Mouse (Mus musculus) CH12.LX (cell line): ENCODE results near the gene Slc43a2. TPM values are rescaled to one million over a fixed set of nuclear protein-coding genes. Genes with fewer than 3 reads are reported as not detected.

Experiments
- DNase-seq: peaks from one replicate; pipeline ENCODE4 v3.0.0-alpha.2; 2013; ENCODE audit errors: extremely low read depth
- H3K27ac ChIP-seq: 2 replicates; pipeline ENCODE4 v1.5.1; 2012; ENCODE audit warnings: low read depth, mild to moderate bottlenecking, control low read depth, moderate library complexity; ENCODE audit not compliant: insufficient read depth
- H3K27me3 ChIP-seq: replicated peaks from 2 replicates; pipeline ENCODE3; 2012; ENCODE audit warnings: inconsistent platforms
- H3K36me3 ChIP-seq, 2 experiments: replicated peaks in 1 of 2; 2 replicates each; pipeline versions ENCODE3 to v1.6.1; 2012; ENCODE audit warnings: inconsistent platforms in 1 of 2, low read length in 1 of 2, mild to moderate bottlenecking in 1 of 2, mixed read lengths in 1 of 2, moderate library complexity in 1 of 2; ENCODE audit not compliant: control insufficient read depth in 1 of 2, insufficient read depth in 1 of 2
- H3K4me1 ChIP-seq, 2 experiments: 2 replicates each; pipeline ENCODE4 v1.6.1; 2012; ENCODE audit warnings: inconsistent platforms in 1 of 2, moderate library complexity in 1 of 2; ENCODE audit not compliant: insufficient read depth in 2 of 2, control insufficient read depth in 1 of 2
- H3K4me2 ChIP-seq: 2 replicates; pipeline ENCODE4 v1.6.1; 2012; ENCODE audit warnings: low read depth, mild to moderate bottlenecking, control low read depth; ENCODE audit not compliant: poor library complexity, insufficient read depth, severe bottlenecking
- H3K4me3 ChIP-seq, 3 experiments: fragments of 150-350 bp in 1 of 3; sonication (generic) in 1 of 3; replicated peaks in 1 of 3; 2 replicates each; pipeline versions ENCODE3 to v1.5.1; 2011 to 2012; ENCODE audit warnings: low read depth in 2 of 3, low read length in 2 of 3, mild to moderate bottlenecking in 2 of 3, moderate library complexity in 2 of 3, control low read depth in 1 of 3, improper control_type of control experiment in 1 of 3, inconsistent platforms in 1 of 3, mixed read lengths in 1 of 3; ENCODE audit not compliant: poor library complexity in 1 of 3
- H3K79me2 ChIP-seq: replicated peaks from 2 replicates; pipeline ENCODE4 v1.6.1; 2012; ENCODE audit warnings: mild to moderate bottlenecking, moderate library complexity; ENCODE audit not compliant: control insufficient read depth, poor library complexity, insufficient read depth, severe bottlenecking; ENCODE audit errors: extremely low read depth
- H3K9ac ChIP-seq: 2 replicates; pipeline ENCODE4 v1.6.1; 2012; ENCODE audit warnings: low read depth, mild to moderate bottlenecking, control low read depth, moderate library complexity; ENCODE audit not compliant: insufficient read depth
- H3K9me3 ChIP-seq: replicated peaks from 2 replicates; pipeline ENCODE3; 2012; ENCODE audit warnings: low read length, inconsistent platforms, mixed read lengths
- CTCF ChIP-seq, 2 experiments: IDR thresholded peaks in 1 of 2; conservative IDR thresholded peaks in 1 of 2; 2 replicates each; pipeline ENCODE4 v1.5.1; 2011 to 2012; ENCODE audit warnings: low read depth in 2 of 2, low read length in 2 of 2, improper control_type of control experiment in 1 of 2, inconsistent platforms in 1 of 2, mild to moderate bottlenecking in 1 of 2, moderate library complexity in 1 of 2
- ELF1 ChIP-seq: IDR thresholded peaks from 2 replicates; pipeline ENCODE4 v1.6.1; 2014; ENCODE audit warnings: low read depth, mild to moderate bottlenecking, inconsistent platforms, low read length, improper control_type of control experiment
- EP300 ChIP-seq: IDR thresholded peaks from 2 replicates; pipeline ENCODE4 v1.6.1; 2011; ENCODE audit warnings: low read length, improper control_type of control experiment
- ETS1 ChIP-seq: conservative IDR thresholded peaks from 2 replicates; pipeline ENCODE4 v1.6.1; 2012; ENCODE audit warnings: low read depth, mild to moderate bottlenecking, inconsistent platforms, low read length, improper control_type of control experiment, moderate library complexity
- HCFC1 ChIP-seq: IDR thresholded peaks from 2 replicates; pipeline ENCODE4 v1.6.1; 2012; ENCODE audit warnings: low read depth, mild to moderate bottlenecking, inconsistent platforms, low read length, improper control_type of control experiment
- IRF4 ChIP-seq: IDR thresholded peaks from 2 replicates; pipeline ENCODE4 v1.6.1; 2014; ENCODE audit warnings: low read depth, mild to moderate bottlenecking, inconsistent platforms, low read length, improper control_type of control experiment
- MAFK ChIP-seq: IDR thresholded peaks from 2 replicates; pipeline ENCODE4 v1.6.1; 2011; ENCODE audit warnings: low read length, improper control_type of control experiment; ENCODE audit not compliant: insufficient replicate concordance
- MAX ChIP-seq: IDR thresholded peaks from 2 replicates; pipeline ENCODE4 v1.6.1; 2011; ENCODE audit warnings: low read length, improper control_type of control experiment
- MAZ ChIP-seq: IDR thresholded peaks from 2 replicates; pipeline ENCODE4 v1.6.1; 2012; ENCODE audit warnings: low read depth, mild to moderate bottlenecking, inconsistent platforms, low read length, improper control_type of control experiment, moderate library complexity
- MEF2A ChIP-seq: IDR thresholded peaks from 2 replicates; pipeline ENCODE4 v1.6.1; 2014; ENCODE audit warnings: low read depth, mild to moderate bottlenecking, inconsistent platforms, low read length, improper control_type of control experiment, borderline replicate concordance
- MXI1 ChIP-seq: IDR thresholded peaks from 2 replicates; pipeline ENCODE4 v1.6.1; 2011; ENCODE audit warnings: mild to moderate bottlenecking, low read depth, low read length, improper control_type of control experiment
- MYC ChIP-seq: IDR thresholded peaks from 2 replicates; pipeline ENCODE4 v1.6.1; 2011; ENCODE audit warnings: low read depth, mild to moderate bottlenecking, improper control_type of control experiment, low read length
- NELFE ChIP-seq: IDR thresholded peaks from 2 replicates; pipeline ENCODE4 v1.6.1; 2011; ENCODE audit warnings: low read depth, low read length, improper control_type of control experiment
- NRF1 ChIP-seq: IDR thresholded peaks from 2 replicates; pipeline ENCODE4 v1.6.1; 2014; ENCODE audit warnings: low read depth, mild to moderate bottlenecking, inconsistent platforms, low read length, improper control_type of control experiment, moderate library complexity
- PAX5 ChIP-seq: IDR thresholded peaks from 2 replicates; pipeline ENCODE4 v1.6.1; 2012; ENCODE audit warnings: low read length, inconsistent platforms, mixed read lengths
- POLR2A ChIP-seq: IDR thresholded peaks from 2 replicates; pipeline ENCODE4 v1.6.1; 2011; ENCODE audit warnings: low read depth, mild to moderate bottlenecking, improper control_type of control experiment, low read length
- RAD21 ChIP-seq: IDR thresholded peaks from 2 replicates; pipeline ENCODE4 v1.6.1; 2011; ENCODE audit warnings: low read depth, mild to moderate bottlenecking, low read length, improper control_type of control experiment, moderate library complexity
- SIN3A ChIP-seq: IDR thresholded peaks from 2 replicates; pipeline ENCODE4 v1.6.1; 2012; ENCODE audit warnings: low read length, improper control_type of control experiment, inconsistent platforms
- TBP ChIP-seq: conservative IDR thresholded peaks from 2 replicates; pipeline ENCODE4 v1.6.1; 2011; ENCODE audit warnings: low read depth, low read length, improper control_type of control experiment
- TCF12 ChIP-seq: IDR thresholded peaks from 2 replicates; pipeline ENCODE4 v1.6.1; 2014; ENCODE audit warnings: low read depth, mild to moderate bottlenecking, inconsistent platforms, low read length, improper control_type of control experiment
- UBTF ChIP-seq: IDR thresholded peaks from 2 replicates; pipeline ENCODE4 v1.6.1; 2012; ENCODE audit warnings: low read depth, mild to moderate bottlenecking, inconsistent platforms, low read length, improper control_type of control experiment, moderate library complexity
- USF1 ChIP-seq: IDR thresholded peaks from 2 replicates; pipeline ENCODE4 v1.6.1; 2014; ENCODE audit warnings: low read depth, mild to moderate bottlenecking, inconsistent platforms, low read length, improper control_type of control experiment
- USF2 ChIP-seq: conservative IDR thresholded peaks from 2 replicates; pipeline ENCODE4 v1.6.1; 2011; ENCODE audit warnings: low read depth, low read length, improper control_type of control experiment
- ZC3H11A ChIP-seq: IDR thresholded peaks from 2 replicates; pipeline ENCODE4 v1.6.1; 2012; ENCODE audit warnings: low read depth, mild to moderate bottlenecking, inconsistent platforms, low read length, improper control_type of control experiment
- ZKSCAN1 ChIP-seq: IDR thresholded peaks from 2 replicates; pipeline ENCODE4 v1.6.1; 2012; ENCODE audit warnings: low read depth, inconsistent platforms, low read length, improper control_type of control experiment, borderline replicate concordance
- ZNF384 ChIP-seq: IDR thresholded peaks from 2 replicates; pipeline ENCODE4 v1.6.1; 2012; ENCODE audit warnings: low read depth, low read length, improper control_type of control experiment, inconsistent platforms
- dilution Hi-C: fragments of 300-500 bp; cut with MboI; formaldehyde crosslinking; loops from 2 replicates; pipeline ENCODE4 v1.14.3; 2020; ENCODE audit warnings: low sequenced_read_pairs; ENCODE audit not compliant: extremely low pct_unique_long_range_greater_than_20kb, extremely low pct_ligation_motif_present
- in situ Hi-C: fragments of 300-500 bp; cut with MboI; formaldehyde crosslinking; loops from 3 replicates; pipeline ENCODE4 v1.14.3; 2019; ENCODE audit warnings: low sequenced_read_pairs, low pct_ligation_motif_present, low pct_unique_long_range_greater_than_20kb, mixed read lengths
- polyA plus RNA-seq: library from polyadenylated mRNA; unstranded; fragments of >175 nt; gene quantifications from 2 replicates; pipeline ENCODE4 v1.2.1, GENCODE M21; 2012; ENCODE audit warnings: low read depth; ENCODE audit not compliant: insufficient read length
- total RNA-seq, 2 experiments: library from RNA; depleted of rRNA; stranded (reverse); fragments of 300-350 nt in 1 of 2; fragments of >200 nt in 1 of 2; gene quantifications; 2 replicates each; pipeline ENCODE4 v1.2.3; 2012 to 2014

The Slc43a2 gene
- total and polyA plus RNA-seq, 3 experiments: 5.0 to 8.9 (median 8.8) TPM

GRCm38 (mm10) chr11:75530845-75531373, 585 bp upstream of the Slc43a2 start:
- H3K27me3 ChIP-seq: no peaks in the 10 kb centered on the region
- H3K79me2 ChIP-seq: no peaks in the 10 kb centered on the region
- H3K4me3 ChIP-seq: peak overlapping the region; percentile 57 to 80 (median 71)
- dilution Hi-C loops (no loop called here), in situ Hi-C loops (loop anchor here (5.0 kb wide), 1 partner anchor 41 kb away; no protein-coding TSS in a partner anchor)
- peaks cover 5 to 44% of the 10 kb centered on the region in 2 experiments; a peak in 3 of 4 replicates for H3K4me1 ChIP-seq
- no peak overlapping the region for H3K27ac ChIP-seq
- peak overlapping the region; percentile 31 for H3K9ac ChIP-seq
- peak overlapping the region; percentile 83 for H3K4me2 ChIP-seq
- no peak for DNase-seq
- no peak for TF ChIP-seq USF2
- peak; percentile 38; the same call in 1 of the 2 replicates for TF ChIP-seq UBTF
- H3K9me3 ChIP-seq: no peaks in the 10 kb centered on the region
- H3K36me3 ChIP-seq: peaks cover 0 to 22% of the 10 kb centered on the region in 2 experiments

GRCm38 (mm10) chr11:75532340-75533277, 1.1 kb downstream of the Slc43a2 start:
- no peak; the same call in 1 of the 2 replicates for TF ChIP-seq RAD21
- TF ChIP-seq UBTF: peak; percentile 19; the same call in 1 of the 2 replicates
- 0 out of 2 replicates have a peak, but pooled peaks have one; percentile 15 for TF ChIP-seq NELFE
- TF ChIP-seq MAZ: 0 out of 2 replicates have a peak, but pooled peaks have one; percentile 16
- TF ChIP-seq MXI1: peak; percentile 84
- peak; percentile 81 for TF ChIP-seq MAX
- peak; percentile 84 for TF ChIP-seq MYC
- no peak for TF ChIP-seq NRF1
- TF ChIP-seq TCF12: peak; percentile 56; the same call in 1 of the 2 replicates
- no peak for TF ChIP-seq MEF2A
- TF ChIP-seq ZNF384: peak; percentile 99
- no peak for TF ChIP-seq ZC3H11A
- peak; percentile 91 for TF ChIP-seq SIN3A
- TF ChIP-seq IRF4: peak; percentile 54; the same call in 1 of the 2 replicates
- TF ChIP-seq ZKSCAN1: peak; percentile 25; the same call in 1 of the 2 replicates
- TF ChIP-seq ETS1: peak; percentile 68
- TF ChIP-seq CTCF (conservative IDR thresholded peaks at IDR 0.05 in 1 of 2, IDR thresholded peaks at IDR 0.05 in 1 of 2; ENCODE audit: low read depth in 2 of 2, low read length in 2 of 2): no peak
- TF ChIP-seq TBP: peak; percentile 87
- TF ChIP-seq USF1: no peak
- TF ChIP-seq USF2: peak; percentile 11; the same call in 1 of the 2 replicates
- TF ChIP-seq POLR2A: peak; percentile 69; the same call in 1 of the 2 replicates
- peak; percentile 83 for TF ChIP-seq ELF1
- peak; percentile 93 for TF ChIP-seq MAFK
- TF ChIP-seq EP300: peak; percentile 32; the same call in 1 of the 2 replicates
- peak; percentile 64 for TF ChIP-seq HCFC1
- no peak for TF ChIP-seq PAX5
- DNase-seq: peak; percentile 88
- Histone ChIP-seq H3K79me2 (no peaks in the 10 kb centered on the region), H3K4me3 (peak overlapping the region; percentile 57 to 80 (median 71)), H3K27me3 (no peaks in the 10 kb centered on the region), H3K9ac (peak overlapping the region; percentile 41), H3K36me3 (peaks cover 0 to 15% of the 10 kb centered on the region in 2 experiments), H3K9me3 (no peaks in the 10 kb centered on the region), H3K4me2 (peak overlapping the region; percentile 83), H3K27ac (peak overlapping the region; percentile 37; the same call in 1 of the 2 replicates), H3K4me1 (peaks cover 6 to 46% of the 10 kb centered on the region in 2 experiments)
- dilution Hi-C loops: no loop called here
- in situ Hi-C loops: loop anchor here (5.0 kb wide), 1 partner anchor 40 kb away; no protein-coding TSS in a partner anchor
